Mouse (Mus musculus): ENCODE results near the gene Lin7c.

GRCm38 (mm10) chr2:109923945-109924344, 33.3 kb downstream of the Lin7c start:
- TF ChIP-seq CTCF (IDR thresholded peaks at IDR 0.05; ENCODE audit: low read depth) (no peak), EP300 (IDR thresholded peaks at IDR 0.05; ENCODE audit: low read depth) (no peak)
